Mouse (Mus musculus): ENCODE results near the gene 4930469K13Rik.

DNA sequence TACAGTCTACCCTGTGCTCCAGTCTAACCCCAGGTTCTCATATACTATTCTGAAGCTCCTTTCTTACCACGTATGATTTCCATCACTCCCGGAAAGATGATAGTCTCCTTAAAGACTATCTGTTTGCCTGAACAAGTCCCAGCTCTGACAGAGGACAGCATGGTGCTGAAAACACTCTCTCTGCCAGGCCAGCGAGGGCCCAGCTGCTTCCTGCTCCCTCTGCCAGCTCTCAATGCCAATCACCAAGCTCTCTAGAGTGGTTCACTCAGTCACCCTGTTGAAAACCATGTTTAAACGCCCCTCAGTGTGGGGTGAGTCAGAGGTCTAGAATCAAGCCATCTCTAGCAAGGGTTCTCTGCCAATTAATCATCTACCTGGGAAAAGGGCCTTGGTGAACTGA is 170.5 kb downstream of the 4930469K13Rik start:
- TF ChIP-seq CTCF (IDR thresholded peaks at IDR 0.05; ENCODE audit: low read depth) (no peak), EP300 (IDR thresholded peaks at IDR 0.05; ENCODE audit: low read depth) (no peak)
